Mouse (Mus musculus) gastrocnemius, postnatal 36 days (tissue): ENCODE data around the gene Hist1h1b. TPM values are rescaled to one million over a fixed set of nuclear protein-coding genes. Genes with fewer than 3 reads are reported as not detected.
"Not testable (repeated sequence)": the region's sequence is repeated elsewhere in the genome, so short reads cannot be mapped to it uniquely, and the experiment has no call there.

Experiments
- DNase-seq, 2 experiments: peaks; one replicate each; pipeline ENCODE4 v3.0.0; 2022
- intact Hi-C: fragments of 180-260 bp; cut with DNase I; formaldehyde crosslinking; loops from one replicate; pipeline ENCODE4 v1.15.1; 2025
- total RNA-seq, 2 experiments: library from RNA; stranded (reverse); gene quantifications; 2 replicates each; pipeline ENCODE4 v1.2.3; 2021

The Hist1h1b gene
- total RNA-seq, 2 experiments from 2014 or later, result 4.7 to 6.6 TPM

GRCm38 (mm10) chr13:21783734-21784161 is 3.3 kb upstream of the Hist1h1b start:
- intact Hi-C loops, result loop anchor here (10.0 kb wide), 1 partner anchor 69 kb away; the partner anchor contains the start of genes Hist1h2ai, Hist1h2bl and Hist1h3h
- DNase-seq, result no peak

- DNase-seq, result peak in 1 of 2 experiments; percentile 22
- intact Hi-C loops, result loop anchor here (10.0 kb wide), 1 partner anchor 68 kb away; the partner anchor contains the start of genes Hist1h2ai, Hist1h2bl and Hist1h3h
Observed at GRCm38 (mm10) chr13:21783255-21783617, 2.8 kb upstream of the Hist1h1b start, which contains the start of gene Hist1h3i. TSS of gene Hist1h3i (minus strand) at chr13:21783370.

GRCm38 (mm10) chr13:21782361-21783254 is 2.2 kb upstream of the Hist1h1b start:
- DNase-seq, result peak in 1 of 2 experiments; percentile 15
- intact Hi-C loops, result loop anchor here (10.0 kb wide), 1 partner anchor 68 kb away; the partner anchor contains the start of genes Hist1h2ai, Hist1h2bl and Hist1h3h

- intact Hi-C loops, result loop anchor here (10.0 kb wide), 1 partner anchor 67 kb away; the partner anchor contains the start of genes Hist1h2ai, Hist1h2bl and Hist1h3h
- DNase-seq, result no peak
Observed at GRCm38 (mm10) chr13:21781639-21782038, 1.2 kb upstream of the Hist1h1b start.

GRCm38 (mm10) chr13:21781021-21781555 is 663 bp upstream of the Hist1h1b start:
- intact Hi-C loops, result loop anchor here (10.0 kb wide), 1 partner anchor 66 kb away; the partner anchor contains the start of genes Hist1h2ai, Hist1h2bl and Hist1h3h
- no peak for DNase-seq

- peak; percentile 43 to 55 for DNase-seq
- intact Hi-C loops, result loop anchor here (5.0 kb wide), 1 partner anchor 47 kb away; no protein-coding TSS in a partner anchor
Observed at GRCm38 (mm10) chr13:21778814-21779766, 1.3 kb downstream of the Hist1h1b start.

GRCm38 (mm10) chr13:21755707-21756106 is 24.7 kb downstream of the Hist1h1b start:
- intact Hi-C loops, result no loop called here
- DNase-seq, result no peak

GRCm38 (mm10) chr13:21754294-21755001 is 26.0 kb downstream of the Hist1h1b start:
- DNase-seq, intact Hi-C loops: not testable (repeated sequence)

GRCm38 (mm10) chr13:21753524-21754285 is 26.7 kb downstream of the Hist1h1b start, which contains the start of the genes Hist1h2ak and Hist1h2bn:
TSS of gene Hist1h2ak (minus strand) at chr13:21753827.
TSS of gene Hist1h2bn (plus strand) at chr13:21754123.
- intact Hi-C loops, result not testable (repeated sequence)
- peak in 1 of 2 experiments; percentile 30 for DNase-seq

GRCm38 (mm10) chr13:21753051-21753523 is 27.3 kb downstream of the Hist1h1b start:
- intact Hi-C loops, result no loop called here
- no peak for DNase-seq

- no peak for DNase-seq
- intact Hi-C loops, result no loop called here
Observed at GRCm38 (mm10) chr13:21752356-21752755, 28.1 kb downstream of the Hist1h1b start.

- intact Hi-C loops, result loop anchor here (2.0 kb wide), 1 partner anchor 17 kb away; the partner anchor contains the start of gene Hist1h4j
- DNase-seq, result no peak
Observed at GRCm38 (mm10) chr13:21751827-21752226, 28.6 kb downstream of the Hist1h1b start.

- no peak for DNase-seq
- intact Hi-C loops, result loop anchor here (2.0 kb wide), 1 partner anchor 17 kb away; the partner anchor contains the start of gene Hist1h4j
Observed at GRCm38 (mm10) chr13:21751417-21751816, 29.0 kb downstream of the Hist1h1b start.

- intact Hi-C loops, result loop anchor here (2.0 kb wide), 1 partner anchor 16 kb away; the partner anchor contains the start of gene Hist1h4j
- DNase-seq, result peak; percentile 68
Observed at GRCm38 (mm10) chr13:21750159-21751017, 30.0 kb downstream of the Hist1h1b start, which contains the start of gene Hist1h4k. TSS of gene Hist1h4k (minus strand) at chr13:21750505.

- intact Hi-C loops, result loop anchor here (2.0 kb wide), 1 partner anchor 15 kb away; the partner anchor contains the start of gene Hist1h4j
- no peak for DNase-seq
Observed at GRCm38 (mm10) chr13:21749387-21750158, 30.9 kb downstream of the Hist1h1b start.

GRCm38 (mm10) chr13:21745006-21745405 is 35.4 kb downstream of the Hist1h1b start:
- intact Hi-C loops, result no loop called here
- no peak for DNase-seq
